Mouse (Mus musculus): ENCODE measurements around the gene Mlec.
"Not testable (repeated sequence)": the region's sequence is repeated elsewhere in the genome, so short reads cannot be mapped to it uniquely, and the experiment has no call there.

The Mlec gene

DNA sequence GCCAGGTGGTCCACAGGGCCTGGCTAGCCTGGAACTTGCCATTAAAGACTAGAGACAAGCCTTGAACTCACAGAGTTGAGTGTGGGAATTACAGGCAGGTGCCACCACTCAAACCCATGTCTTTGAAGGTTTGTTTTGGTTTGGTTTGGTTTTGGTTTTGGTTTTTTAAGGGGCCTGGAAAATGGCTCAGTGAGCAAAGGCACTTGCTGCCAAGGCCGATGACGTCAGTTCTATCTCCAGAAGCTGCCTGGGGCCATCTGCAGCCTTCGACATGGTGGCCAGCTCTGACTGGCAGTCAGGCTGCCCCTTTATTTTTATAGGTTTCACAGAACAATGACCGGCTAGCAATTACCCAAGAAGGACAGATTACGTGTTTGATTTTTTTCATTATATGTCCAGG, 37.0 kb downstream of the Mlec start:
- DNase-seq: no peak

DNA sequence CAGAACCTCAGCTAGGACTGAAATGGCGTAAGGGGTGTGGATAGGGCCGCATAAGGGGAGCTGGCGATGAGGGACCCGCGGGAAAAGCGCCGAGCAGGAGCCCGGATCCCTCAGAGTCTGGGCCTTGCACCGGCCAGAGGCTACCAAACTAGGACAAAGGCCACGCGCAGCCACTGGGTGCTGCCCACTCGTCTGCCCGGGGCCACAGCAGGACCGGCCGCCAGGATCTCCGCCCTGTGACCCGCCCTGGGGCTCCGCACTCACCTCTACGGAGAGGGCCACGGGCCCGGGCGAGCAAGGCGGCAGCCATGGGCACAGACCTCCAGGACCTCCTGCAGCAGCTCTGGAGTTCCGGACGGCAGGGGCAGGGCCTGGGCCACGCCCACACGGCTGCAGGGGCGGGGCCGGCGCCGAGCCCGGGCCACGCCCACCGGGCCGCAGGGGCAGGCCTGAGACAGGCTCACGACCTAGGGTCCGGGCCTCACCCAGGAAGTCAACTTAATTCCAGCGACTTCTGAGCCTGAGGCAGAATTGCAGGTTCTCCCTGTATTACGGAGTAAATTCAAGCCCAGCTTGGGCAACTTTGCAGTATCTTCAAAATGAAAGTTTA, 38.9 kb downstream of the Mlec start, which contains the start of gene Acads:
Gene Acads, minus strand, starts transcription at position 386 of the 610 bp plus-strand sequence.
- peak; percentile 87 to 89 for DNase-seq

DNA sequence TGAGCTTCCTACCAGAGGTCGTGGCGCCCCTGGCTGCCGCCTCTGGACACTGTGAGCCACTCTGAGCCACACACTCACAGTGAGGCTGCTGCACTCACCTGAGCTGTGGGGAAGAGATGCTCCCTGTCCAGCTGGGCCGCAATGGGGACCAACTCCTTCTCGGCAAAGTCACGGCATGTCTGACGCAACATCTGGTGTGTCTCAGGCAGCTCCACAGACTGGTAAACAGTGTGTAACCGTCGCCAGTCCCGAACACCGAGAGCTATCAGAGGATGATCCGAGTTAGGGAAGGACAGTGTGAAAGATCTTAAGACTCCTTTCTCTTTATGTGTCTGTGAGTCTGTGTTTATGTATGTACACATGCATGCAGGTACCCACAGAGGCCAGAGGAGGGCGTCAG, 40.5 kb downstream of the Mlec start:
- DNase-seq: no peak

DNA sequence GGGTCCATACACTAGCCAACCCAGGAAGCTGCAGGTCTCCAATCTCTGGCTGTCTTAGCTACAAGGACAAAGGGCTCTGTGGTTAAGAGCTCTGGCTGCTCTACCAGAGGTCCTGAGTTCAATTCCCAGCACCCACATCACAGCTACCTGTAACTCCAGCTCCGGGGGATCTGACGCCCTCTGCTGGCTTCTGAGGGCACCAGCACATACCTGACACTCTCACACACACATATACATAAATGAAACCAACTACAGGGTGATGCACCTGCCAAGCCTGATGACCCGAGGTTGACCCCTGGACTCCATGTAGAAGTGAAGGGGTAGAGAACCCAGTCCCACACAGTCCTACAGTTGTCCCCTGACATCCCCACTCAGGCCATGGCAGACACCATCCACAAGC, 41.6 kb downstream of the Mlec start:
- DNase-seq: no peak

GRCm38 (mm10) chr5:115114501-115114900, 43.5 kb downstream of the Mlec start:
- DNase-seq: no peak

GRCm38 (mm10) chr5:115113244-115113643, 44.7 kb downstream of the Mlec start:
- no peak for DNase-seq

GRCm38 (mm10) chr5:115111156-115111555, 46.8 kb downstream of the Mlec start:
- DNase-seq: no peak

DNA sequence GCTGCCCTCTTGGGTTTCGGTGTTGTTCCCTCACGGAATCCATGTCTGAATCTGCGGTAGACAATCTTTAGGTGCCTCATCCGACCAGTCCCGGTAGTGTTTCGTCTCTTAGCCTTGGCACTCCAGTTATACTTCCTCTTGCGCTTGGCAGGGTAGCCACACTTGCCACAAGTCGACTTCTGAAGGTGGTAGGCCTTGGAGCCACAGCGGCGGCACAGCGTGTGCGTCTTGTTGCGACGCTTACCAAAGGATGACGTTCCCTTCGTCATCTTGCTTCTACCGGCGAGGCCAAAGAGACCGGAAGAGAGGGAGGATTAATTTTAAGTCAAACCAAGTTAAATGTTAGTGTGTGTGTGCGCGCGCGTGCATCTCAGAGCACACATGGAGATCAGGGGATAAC, 54.7 kb downstream of the Mlec start:
- DNase-seq: not testable (repeated sequence)

DNA sequence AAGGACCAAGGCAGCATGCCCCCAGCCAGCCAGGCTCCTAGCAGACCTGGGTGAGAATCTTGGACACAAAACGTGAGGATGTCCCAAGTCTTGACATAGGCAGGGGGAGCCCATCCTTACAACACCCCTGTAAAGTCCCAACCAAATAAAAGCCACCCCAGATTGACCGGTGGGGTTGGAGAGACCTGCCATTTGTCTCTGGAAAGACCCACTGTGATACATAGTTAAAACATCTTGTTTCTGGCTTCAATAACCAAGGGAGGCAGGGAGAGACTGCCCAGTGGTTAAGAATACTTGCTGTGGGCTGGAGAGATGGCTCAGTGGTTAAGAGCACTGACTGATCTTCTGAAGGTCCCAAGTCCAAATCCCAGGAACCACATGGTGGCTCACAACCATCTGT, 55.7 kb downstream of the Mlec start:
- no peak for DNase-seq

DNA sequence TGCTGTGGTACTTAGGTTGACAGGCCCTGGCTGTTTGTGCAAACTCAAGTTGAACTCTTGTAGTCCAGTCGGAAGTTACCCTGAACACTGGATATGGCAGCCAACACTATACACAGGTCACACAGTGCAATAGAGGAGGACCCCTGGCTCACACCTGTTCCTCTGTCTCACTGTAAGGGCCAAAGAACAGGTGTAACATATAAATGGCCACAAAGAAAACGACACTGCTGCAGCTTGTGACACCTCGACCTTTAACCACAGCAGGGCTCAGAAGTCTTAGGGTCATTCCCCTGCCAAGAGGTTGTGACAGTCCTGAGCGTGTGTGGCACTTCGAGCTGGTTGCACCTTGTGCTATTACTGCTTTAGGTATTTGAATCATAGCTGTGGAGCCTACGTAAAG, 57.5 kb downstream of the Mlec start:
- no peak for DNase-seq

GRCm38 (mm10) chr5:115099991-115100390, 58.0 kb downstream of the Mlec start:
- peak; percentile 22 to 46 for DNase-seq

DNA sequence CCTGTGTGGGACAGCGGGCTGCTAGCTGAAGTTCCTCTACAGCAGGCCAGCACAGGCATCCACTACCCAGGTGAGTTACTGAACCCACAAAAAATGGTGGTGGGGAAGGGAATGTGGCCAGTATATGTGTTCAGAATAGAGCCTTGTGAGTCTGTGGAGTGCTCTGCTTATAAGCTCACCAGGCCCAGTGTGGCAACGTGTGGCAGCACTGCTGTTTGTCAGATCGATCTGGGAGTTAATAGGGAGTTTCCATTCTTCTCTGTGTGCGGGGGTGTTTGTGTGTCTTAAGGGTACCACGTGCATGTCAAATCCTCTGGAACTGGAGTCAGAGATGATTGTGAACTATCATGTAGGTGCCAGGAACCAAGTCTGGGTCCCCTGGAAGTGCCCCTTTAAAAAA, 58.4 kb downstream of the Mlec start:
- DNase-seq: no peak

- no peak for DNase-seq
These were observed 59.8 kb downstream of the Mlec start, which contains the start of gene Gm10401 for GRCm38 (mm10) chr5:115098195-115098594. Gene Gm10401 (minus strand): TSS chr5:115098295.

Measured in lung, adult 18-20 months (tissue).